Mouse (Mus musculus) heart, embryonic 16.5 days (tissue): ENCODE measurements around the gene Ap4b1. TPM values are rescaled to one million over a fixed set of nuclear protein-coding genes. Genes with fewer than 3 reads are reported as not detected.
"Not testable (repeated sequence)": the region's sequence is repeated elsewhere in the genome, so short reads cannot be mapped to it uniquely, and the experiment has no call there.

Source experiments
- ATAC-seq: fragments of 200-750 bp; cut with Nextera tagmentation; replicated peaks from 2 replicates; pipeline ENCODE4 v1.8.0; 2017; ENCODE audit warnings: moderate number of reproducible peaks; ENCODE audit not compliant: insufficient read depth, low FRiP score; ENCODE audit errors: extremely low read depth
- H3K27ac ChIP-seq: fragments of 300-500 bp; sonication (generic); 2 replicates; pipeline ENCODE4 v1.5.1; 2014; ENCODE audit warnings: mild to moderate bottlenecking, low read length, control low read depth, moderate library complexity
- H3K27me3 ChIP-seq: fragments of 300-500 bp; sonication (generic); 2 replicates; pipeline ENCODE4 v1.6.1; 2014; ENCODE audit warnings: low read length, mixed read lengths; ENCODE audit not compliant: control insufficient read depth, insufficient read depth
- H3K36me3 ChIP-seq: fragments of 300-500 bp; sonication (generic); 2 replicates; pipeline ENCODE4 v1.6.1; 2014; ENCODE audit not compliant: control insufficient read depth, insufficient read depth
- H3K4me1 ChIP-seq: fragments of 300-500 bp; sonication (generic); 2 replicates; pipeline ENCODE4 v1.6.1; 2014; ENCODE audit warnings: low read length, mixed read lengths; ENCODE audit not compliant: control insufficient read depth, insufficient read depth
- H3K4me2 ChIP-seq: fragments of 300-500 bp; sonication (generic); 2 replicates; pipeline ENCODE4 v1.6.1; 2014; ENCODE audit warnings: low read depth, mild to moderate bottlenecking, control low read depth, low read length
- H3K4me3 ChIP-seq: fragments of 300-500 bp; sonication (generic); 2 replicates; pipeline ENCODE4 v1.5.1; 2014; ENCODE audit warnings: mild to moderate bottlenecking, control low read depth, low read length
- H3K9ac ChIP-seq: fragments of 300-500 bp; sonication (generic); 2 replicates; pipeline ENCODE4 v1.6.1; 2014; ENCODE audit warnings: low read length, control low read depth
- H3K9me3 ChIP-seq: fragments of 300-500 bp; sonication (generic); replicated peaks from 2 replicates; pipeline ENCODE4 v1.6.1; 2016; ENCODE audit warnings: low read length; ENCODE audit not compliant: control insufficient read depth
- WGBS: fragments of 180-500 bp; shearing (Covaris S2); extraction: QIAGEN DNeasy Blood & Tissue Kit; methylation state at CpG from one replicate; pipeline ENCODE4 v1.1.7; 2014; 5-methylcytosine and 5-hydroxymethylcytosine counted together
- polyA plus RNA-seq: library from polyadenylated mRNA; unstranded; fragments of >200 nt; fragmentation: Nextera tagmentation; extraction: Ambion mirVana; gene quantifications from 2 replicates; pipeline ENCODE4 v1.2.1, GENCODE M21; 2015

Gene Ap4b1
- polyA plus RNA-seq, 1 experiment from 2014 or later = 17.2 TPM

DNA sequence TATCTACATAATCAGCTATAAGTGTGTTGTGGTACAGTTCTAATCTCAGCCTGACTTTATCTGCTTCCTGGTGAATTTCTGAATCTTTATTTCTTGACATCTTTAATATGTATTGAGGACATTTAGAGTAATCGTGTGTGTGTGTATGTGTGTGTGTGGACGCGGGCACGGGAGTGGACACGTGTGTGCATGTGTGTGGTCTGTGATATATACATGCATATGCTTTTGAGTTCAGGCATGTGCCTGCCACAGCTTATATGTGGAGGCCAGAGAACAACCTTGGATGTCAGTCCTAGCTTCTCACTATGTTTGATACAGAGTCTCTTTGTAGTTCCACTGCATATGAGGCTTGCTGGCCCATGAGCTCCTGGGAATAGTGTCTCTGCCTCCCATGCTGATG, 27.1 kb downstream of the Ap4b1 start:
- H3K9me3 ChIP-seq = no peaks in the 10 kb centered on the region
- H3K4me2 ChIP-seq = no peak overlapping the region
- H3K27me3 ChIP-seq = no peaks in the 10 kb centered on the region
- no peak overlapping the region for H3K4me3 ChIP-seq
- H3K9ac ChIP-seq = no peak overlapping the region
- 89% methylated on average over 5 of the region's 5 CpGs for WGBS
- no peak overlapping the region for H3K27ac ChIP-seq
- H3K4me1 ChIP-seq = peaks cover 10% of the 10 kb centered on the region; the same call in 1 of the 2 replicates
- ATAC-seq = no peak
- no peaks in the 10 kb centered on the region for H3K36me3 ChIP-seq

DNA sequence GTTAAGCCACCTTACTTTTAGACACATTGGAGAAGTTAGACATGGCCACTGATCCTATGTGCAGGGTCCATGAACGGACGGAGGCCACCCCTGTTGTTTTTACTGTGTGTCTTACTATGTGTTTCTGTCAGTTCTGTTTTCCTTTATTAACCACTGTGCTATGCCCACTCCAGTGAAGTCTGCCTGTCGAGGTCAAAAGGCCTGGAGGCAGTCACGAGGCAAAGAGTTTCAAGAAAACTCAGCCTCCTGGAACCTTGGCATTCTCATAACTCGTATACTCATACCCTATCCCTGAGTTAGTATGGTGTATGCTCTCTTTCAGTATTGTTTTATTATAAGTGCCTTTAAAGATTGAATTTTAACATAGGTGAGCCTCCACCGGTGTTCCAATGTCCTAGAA, 30.4 kb downstream of the Ap4b1 start:
- Histone ChIP-seq H3K4me2 (no peak overlapping the region), H3K36me3 (no peaks in the 10 kb centered on the region), H3K9me3 (0 out of 2 replicates have a peak, but pooled peaks cover 4% of the 10 kb centered on the region), H3K9ac (no peak overlapping the region), H3K4me1 (no peaks in the 10 kb centered on the region), H3K27ac (no peak overlapping the region), H3K27me3 (no peaks in the 10 kb centered on the region), H3K4me3 (no peak overlapping the region)
- 87% methylated on average over 6 of the region's 6 CpGs for WGBS
- ATAC-seq = no peak

DNA sequence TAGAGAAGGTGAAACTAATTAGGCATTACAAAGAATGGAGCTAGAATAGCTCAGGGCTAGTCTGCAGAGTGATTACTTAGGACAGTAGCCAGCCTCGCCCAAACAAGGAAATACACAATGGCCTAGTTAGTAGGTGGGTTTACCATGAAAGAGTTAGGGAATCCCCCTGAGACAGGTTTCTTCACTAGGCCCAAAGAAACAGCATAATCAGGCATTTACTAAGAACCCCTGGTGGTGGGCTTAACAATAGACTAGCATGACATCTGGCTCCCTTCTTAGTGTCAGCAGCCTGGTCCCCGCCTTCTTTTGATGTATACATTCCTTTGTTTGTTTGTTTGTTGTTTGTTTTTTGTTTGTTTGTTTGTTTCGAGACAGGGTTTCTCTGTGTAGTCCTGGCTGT, 30.9 kb downstream of the Ap4b1 start:
- not testable (repeated sequence) for H3K4me2 ChIP-seq, H3K9me3 ChIP-seq, H3K9ac ChIP-seq, H3K4me3 ChIP-seq, H3K27me3 ChIP-seq, H3K27ac ChIP-seq, H3K36me3 ChIP-seq, ATAC-seq, H3K4me1 ChIP-seq
- WGBS = 80% methylated on average over 3 of the region's 3 CpGs

DNA sequence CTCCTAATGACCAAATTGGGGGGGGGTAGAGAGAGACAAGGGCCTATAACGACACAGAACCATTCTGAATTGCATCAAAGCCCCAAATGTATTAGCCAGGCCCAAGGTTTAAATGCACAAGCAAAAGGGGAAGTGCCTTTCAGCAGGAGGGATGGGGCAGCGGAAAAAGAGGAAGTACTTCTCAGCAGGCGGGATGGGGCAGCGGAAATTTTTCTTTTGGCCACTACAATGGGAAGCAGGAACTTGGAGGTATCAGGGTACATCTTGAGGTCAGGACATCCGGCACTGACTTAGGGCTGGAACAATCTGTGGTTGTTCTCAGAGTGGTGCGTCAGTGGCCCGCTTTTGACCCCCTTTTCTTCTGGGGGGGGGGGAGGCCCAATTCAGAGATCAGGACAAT, 31.6 kb downstream of the Ap4b1 start:
- H3K36me3 ChIP-seq, H3K27ac ChIP-seq, H3K4me3 ChIP-seq, H3K9ac ChIP-seq, ATAC-seq, H3K4me1 ChIP-seq, H3K9me3 ChIP-seq, H3K4me2 ChIP-seq, H3K27me3 ChIP-seq: not testable (repeated sequence)
- WGBS = 91% methylated on average over 7 of the region's 7 CpGs

DNA sequence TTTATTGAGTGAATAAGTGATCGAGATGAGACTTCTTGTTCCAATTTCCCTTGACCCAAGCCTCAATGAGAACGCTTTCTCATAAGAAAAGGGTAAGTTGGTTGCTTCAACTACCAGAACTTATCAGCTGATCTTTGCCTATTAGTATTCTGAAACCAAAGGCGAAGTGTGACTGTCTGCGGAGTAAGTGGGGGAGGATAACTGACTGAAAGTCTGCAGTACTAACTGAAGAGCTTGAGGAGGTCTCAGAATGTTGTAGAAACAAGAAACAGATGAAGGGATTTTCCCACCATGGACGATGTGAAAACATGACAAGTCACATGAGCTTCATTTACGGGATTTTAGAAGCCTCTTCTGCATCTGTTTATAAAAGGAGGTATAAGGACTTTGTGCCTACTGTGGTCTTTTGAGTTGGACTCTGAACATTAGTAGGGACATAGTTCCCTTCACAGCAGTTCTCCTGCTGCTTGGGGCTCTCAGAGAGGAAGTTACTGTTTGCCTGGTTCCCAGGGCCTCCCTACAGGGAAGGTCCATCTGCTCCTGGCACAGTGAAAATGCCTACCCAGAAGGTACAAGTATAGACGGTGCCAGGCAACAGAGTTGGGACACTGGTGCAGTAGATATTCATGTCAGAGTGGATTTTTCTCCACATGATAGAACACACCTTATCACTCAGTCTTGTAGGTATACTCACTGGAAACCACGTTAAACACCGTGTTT, 41.5 kb downstream of the Ap4b1 start:
- no peaks in the 10 kb centered on the region for H3K36me3 ChIP-seq
- no peak overlapping the region for H3K27ac ChIP-seq
- no peaks in the 10 kb centered on the region for H3K9me3 ChIP-seq
- no peaks in the 10 kb centered on the region for H3K4me1 ChIP-seq
- no peaks in the 10 kb centered on the region for H3K27me3 ChIP-seq
- no peak overlapping the region for H3K9ac ChIP-seq
- WGBS = 67% methylated on average over 9 of the region's 9 CpGs
- ATAC-seq = no peak
- H3K4me3 ChIP-seq = no peak overlapping the region
- H3K4me2 ChIP-seq = no peak overlapping the region

DNA sequence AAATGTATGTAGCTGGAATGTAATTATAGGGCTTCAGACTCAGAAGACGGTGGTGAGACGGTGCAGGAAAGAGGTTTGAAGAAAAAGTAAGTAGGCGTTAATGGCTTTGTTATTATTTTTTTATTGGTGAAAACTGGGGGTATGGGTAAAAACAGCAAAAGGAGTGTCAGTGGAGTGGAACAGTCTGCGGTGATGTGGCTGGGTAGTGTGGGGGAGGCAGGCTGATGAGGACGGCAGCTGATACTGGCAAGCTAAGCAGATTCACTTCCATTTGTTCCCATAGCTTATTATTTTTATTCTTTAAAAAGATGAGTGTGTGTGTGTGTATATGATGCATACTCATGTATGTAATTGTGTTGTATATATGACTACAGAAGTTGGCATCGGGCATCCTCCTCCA, 42.2 kb downstream of the Ap4b1 start:
- H3K4me3 ChIP-seq = no peak overlapping the region
- no peaks in the 10 kb centered on the region for H3K4me1 ChIP-seq
- no peaks in the 10 kb centered on the region for H3K27me3 ChIP-seq
- no peak overlapping the region for H3K9ac ChIP-seq
- ATAC-seq = no peak
- H3K9me3 ChIP-seq = no peaks in the 10 kb centered on the region
- no peak overlapping the region for H3K4me2 ChIP-seq
- 83% methylated on average over 6 of the region's 6 CpGs for WGBS
- no peaks in the 10 kb centered on the region for H3K36me3 ChIP-seq
- no peak overlapping the region for H3K27ac ChIP-seq

DNA sequence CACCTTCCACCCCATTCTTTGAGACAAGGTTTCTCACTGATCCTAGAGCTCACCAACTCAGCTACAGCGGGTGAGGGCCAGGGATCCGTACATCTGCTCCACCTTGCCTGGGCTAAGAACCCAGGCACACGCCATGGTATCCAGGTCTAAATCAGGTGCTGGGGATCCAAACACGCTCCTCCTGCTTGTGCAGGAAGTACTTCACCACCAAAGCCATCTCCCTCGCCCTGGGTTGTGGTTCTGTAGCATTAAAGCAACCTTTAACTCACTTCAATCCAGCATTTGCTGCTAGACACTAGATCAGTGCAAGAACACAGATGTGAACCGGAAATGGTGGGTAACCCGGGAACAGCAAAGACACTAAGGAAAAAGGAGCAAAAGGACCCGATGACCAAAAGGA, 42.6 kb downstream of the Ap4b1 start:
- Histone ChIP-seq H3K4me1 (no peaks in the 10 kb centered on the region), H3K27ac (no peak overlapping the region), H3K36me3 (no peaks in the 10 kb centered on the region), H3K4me3 (no peak overlapping the region), H3K4me2 (no peak overlapping the region), H3K9me3 (no peaks in the 10 kb centered on the region), H3K9ac (no peak overlapping the region), H3K27me3 (no peaks in the 10 kb centered on the region)
- 80% methylated on average over 8 of the region's 8 CpGs for WGBS
- ATAC-seq = no peak

DNA sequence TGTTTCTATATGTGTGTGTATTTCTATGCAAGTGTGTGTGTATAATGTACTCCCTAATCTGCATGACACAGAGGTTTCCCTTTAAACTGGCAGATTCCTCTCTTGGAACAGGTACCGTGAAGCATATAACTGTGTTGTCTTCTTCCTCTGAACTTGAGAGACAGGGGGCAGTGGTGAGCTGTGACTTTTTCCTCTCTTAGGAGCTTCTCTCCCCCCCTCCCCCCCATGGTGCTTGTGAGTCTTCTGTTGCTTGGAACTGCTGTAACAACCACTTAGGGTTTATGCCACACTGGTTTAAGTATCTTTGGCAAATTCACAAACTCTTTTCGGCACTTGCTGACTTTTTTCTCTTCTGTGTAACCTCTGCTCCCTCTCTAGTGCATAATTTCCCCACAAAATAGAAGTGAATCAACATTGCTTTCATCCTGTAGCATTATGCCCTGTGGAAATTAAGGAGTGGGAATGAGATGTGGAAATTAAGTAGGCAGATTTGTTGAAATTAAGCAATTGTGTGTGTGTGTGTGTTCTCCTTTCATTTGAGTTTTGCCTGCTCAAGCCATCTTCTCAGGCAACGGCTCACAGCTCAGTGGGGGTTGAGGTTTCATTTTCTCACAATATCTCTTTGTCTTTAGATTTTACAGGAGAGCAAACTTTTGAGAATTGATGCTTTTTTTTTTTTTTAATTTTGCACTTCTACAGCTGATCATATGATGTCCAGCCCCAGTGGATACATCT, 43.4 kb downstream of the Ap4b1 start:
- Histone ChIP-seq H3K27me3 (no peaks in the 10 kb centered on the region), H3K27ac (no peak overlapping the region), H3K4me2 (no peak overlapping the region), H3K36me3 (no peaks in the 10 kb centered on the region), H3K9me3 (no peaks in the 10 kb centered on the region), H3K4me3 (no peak overlapping the region), H3K9ac (no peak overlapping the region), H3K4me1 (no peaks in the 10 kb centered on the region)
- ATAC-seq = peak; percentile 32; the same call in 1 of the 2 replicates
- 50% methylated on average over 3 of the region's 3 CpGs for WGBS

DNA sequence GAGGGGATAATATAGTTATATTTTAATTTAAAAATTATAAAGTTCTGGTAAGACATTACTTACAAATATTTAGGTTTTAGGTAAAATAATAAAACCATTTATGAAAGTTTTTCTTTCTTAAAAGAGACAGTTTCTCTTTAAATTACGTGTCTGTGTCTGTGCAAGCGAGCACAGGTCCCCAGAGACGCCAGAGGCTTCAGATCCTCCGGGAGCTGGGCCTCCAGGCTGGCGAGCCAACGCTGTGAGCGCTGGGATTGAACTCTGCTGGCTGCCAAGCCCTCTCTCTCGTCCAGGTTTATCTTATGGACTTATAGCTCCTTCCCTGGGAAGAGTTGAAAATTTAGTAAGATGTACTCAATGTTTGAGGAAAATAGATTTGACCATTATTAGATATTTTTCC, 44.5 kb downstream of the Ap4b1 start:
- Histone ChIP-seq H3K27me3 (no peaks in the 10 kb centered on the region), H3K36me3 (no peaks in the 10 kb centered on the region), H3K4me1 (no peaks in the 10 kb centered on the region), H3K4me2 (no peak overlapping the region), H3K4me3 (no peak overlapping the region), H3K9ac (no peak overlapping the region), H3K9me3 (no peaks in the 10 kb centered on the region), H3K27ac (no peak overlapping the region)
- 51% methylated on average over 8 of the region's 8 CpGs for WGBS
- no peak for ATAC-seq
